Mouse (Mus musculus) CH12F3 (cell line): ENCODE data around the gene Mosmo.
"Not testable (repeated sequence)": the region's sequence is repeated elsewhere in the genome, so short reads cannot be mapped to it uniquely, and the experiment has no call there.

Experiments
- in situ Hi-C: fragments of 300-500 bp; cut with MboI; formaldehyde crosslinking; loops from 2 replicates; pipeline ENCODE4 v1.14.3; 2020; ENCODE audit warnings: low sequenced_read_pairs

Gene Mosmo

GRCm38 (mm10) chr7:120699586-120699985 is 22.2 kb downstream of the Mosmo start:
- in situ Hi-C loops: no loop called here

GRCm38 (mm10) chr7:120703888-120704287 is 26.5 kb downstream of the Mosmo start:
- in situ Hi-C loops: no loop called here

DNA sequence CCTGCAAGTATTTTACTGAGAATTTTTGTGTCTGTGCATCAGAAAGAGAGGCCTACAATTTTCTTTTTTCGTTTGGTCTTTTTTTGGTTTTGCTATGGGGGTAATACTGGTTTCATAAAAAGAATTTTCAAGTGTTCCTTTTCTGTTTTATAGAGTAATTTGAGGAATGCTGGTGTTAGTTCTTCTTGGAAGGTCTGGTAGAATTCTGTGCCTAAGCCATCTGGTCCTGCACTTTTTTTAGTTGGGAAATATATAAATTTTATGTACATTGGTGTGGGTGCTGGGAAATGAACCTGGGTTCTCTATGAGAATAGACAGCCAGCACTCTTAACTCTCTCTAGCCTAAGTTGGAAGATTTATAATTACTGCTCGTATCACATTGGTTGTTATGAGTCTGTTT is 34.7 kb downstream of the Mosmo start:
- in situ Hi-C loops: no loop called here

DNA sequence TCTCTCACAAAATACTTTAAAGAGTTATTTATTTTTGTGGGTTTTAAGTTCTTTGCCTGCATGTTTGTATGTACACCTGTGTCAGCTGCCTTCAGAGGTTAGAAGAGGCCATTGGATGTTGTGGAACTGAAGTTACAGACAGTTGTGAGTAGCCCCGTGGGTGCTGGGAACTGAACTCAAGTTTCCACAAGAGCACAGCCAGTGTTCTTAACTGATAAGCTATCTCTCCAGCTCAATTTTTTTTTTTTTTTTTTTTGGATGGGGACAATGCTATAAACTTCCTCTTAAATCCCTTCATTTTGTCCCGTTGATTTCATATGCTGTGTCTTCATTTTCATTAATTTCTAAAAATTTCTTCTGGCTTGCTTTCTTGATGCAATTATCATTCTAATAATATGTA is 35.8 kb downstream of the Mosmo start:
- in situ Hi-C loops: no loop called here

DNA sequence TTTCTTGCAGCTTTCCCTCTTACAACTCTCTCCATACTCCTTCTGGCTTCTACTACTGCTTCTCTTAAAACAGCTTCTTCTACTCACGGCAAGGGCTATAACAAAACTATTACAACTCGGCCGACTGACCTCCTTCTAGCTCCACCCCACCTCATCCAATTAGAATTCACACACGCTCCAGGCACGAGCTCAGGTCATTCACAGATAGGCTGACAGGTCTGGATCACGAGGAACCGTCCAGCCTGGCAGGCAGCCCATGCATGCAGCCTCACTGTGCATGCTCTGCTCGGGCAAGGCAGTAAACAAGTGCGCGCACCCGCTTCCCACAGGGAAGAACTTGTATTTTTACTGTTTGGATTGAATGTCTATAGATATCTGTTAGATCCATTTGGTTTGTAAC is 36.5 kb downstream of the Mosmo start:
- in situ Hi-C loops: not testable (repeated sequence)

DNA sequence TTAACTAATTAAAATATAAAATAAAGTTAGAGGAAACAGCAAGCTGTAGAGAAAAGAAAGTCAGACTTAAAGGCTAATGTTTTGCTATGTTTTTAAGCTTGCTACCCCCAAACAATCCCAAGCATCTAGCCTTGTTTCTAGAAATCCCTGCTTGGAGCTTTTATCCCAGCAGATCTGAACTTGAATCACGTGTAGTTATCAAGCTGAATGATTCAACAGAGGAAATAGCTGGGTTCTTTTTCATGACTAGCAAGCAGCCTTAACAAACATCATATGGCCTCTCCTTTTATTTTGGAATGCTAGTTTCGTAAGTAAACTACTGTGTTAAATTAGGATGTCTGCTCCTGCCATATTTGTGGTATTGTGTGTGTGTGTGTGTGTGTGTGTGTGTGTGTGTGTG is 39.8 kb downstream of the Mosmo start:
- in situ Hi-C loops: no loop called here

DNA sequence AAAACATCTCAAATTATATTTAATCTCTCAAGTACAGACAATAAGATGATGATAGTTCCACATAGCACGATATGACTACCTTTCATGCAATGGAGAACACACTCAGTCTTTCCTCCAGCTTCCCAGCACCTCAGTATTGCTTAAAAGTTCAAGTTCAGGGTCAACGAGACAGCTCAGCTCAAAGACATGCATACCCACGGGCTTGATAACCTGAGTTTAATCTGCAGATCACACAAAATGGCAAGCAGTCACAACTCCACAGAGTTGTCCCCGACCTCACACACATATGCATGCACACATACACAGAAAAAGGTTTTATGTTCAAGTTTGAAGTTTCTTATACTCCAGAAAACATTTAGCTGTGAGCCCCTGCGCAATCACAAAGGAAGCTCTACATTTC is 43.6 kb downstream of the Mosmo start:
- in situ Hi-C loops: no loop called here

DNA sequence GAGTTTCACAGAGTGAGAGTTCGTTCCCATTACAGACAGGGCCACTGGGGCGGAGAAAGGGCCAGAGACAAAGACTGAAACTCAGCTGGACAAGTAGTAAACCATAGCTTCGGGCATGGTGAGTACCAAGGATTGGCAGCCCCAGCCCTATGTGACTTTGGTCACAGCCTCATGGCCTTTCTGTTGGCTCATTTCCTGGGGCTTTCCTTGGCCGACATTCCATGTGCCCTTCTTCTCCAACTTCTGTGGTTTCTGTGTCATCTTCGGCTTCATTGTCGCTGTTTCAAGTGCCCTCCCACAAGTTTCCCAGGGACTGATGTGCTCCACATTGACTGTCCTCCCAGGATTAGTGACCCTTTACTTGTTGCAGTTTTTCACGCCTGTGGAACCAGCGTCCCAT is 44.0 kb downstream of the Mosmo start:
- in situ Hi-C loops: no loop called here

- in situ Hi-C loops: no loop called here
These were observed 44.6 kb downstream of the Mosmo start for GRCm38 (mm10) chr7:120722063-120722462.

GRCm38 (mm10) chr7:120722839-120723278 is 45.4 kb downstream of the Mosmo start:
- in situ Hi-C loops: no loop called here

GRCm38 (mm10) chr7:120727581-120727980 is 50.2 kb downstream of the Mosmo start:
- in situ Hi-C loops: no loop called here

GRCm38 (mm10) chr7:120729635-120730034 is 52.2 kb downstream of the Mosmo start:
- in situ Hi-C loops: no loop called here

DNA sequence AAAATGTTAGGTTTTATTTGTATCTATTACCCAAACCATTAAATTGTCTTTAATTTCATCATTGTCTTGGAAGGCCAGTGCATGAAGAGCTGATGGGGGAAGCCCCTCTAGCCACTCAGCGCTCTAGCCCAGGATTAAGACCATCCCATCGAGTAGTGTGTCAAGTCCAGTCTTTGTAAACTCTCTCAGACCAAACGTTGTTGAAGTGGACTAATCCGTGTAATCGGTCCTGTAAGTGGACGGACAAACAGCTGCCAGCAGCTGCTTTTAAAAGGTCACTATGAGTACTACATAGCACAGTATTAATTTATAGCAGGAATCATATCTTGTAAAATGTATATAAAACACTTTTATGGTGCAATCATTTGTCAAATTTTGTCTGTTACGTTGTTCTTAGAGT is 55.5 kb downstream of the Mosmo start:
- in situ Hi-C loops: no loop called here

GRCm38 (mm10) chr7:120739018-120739417 is 61.6 kb downstream of the Mosmo start, which contains the start of gene Vwa3a:
Gene Vwa3a (plus strand): TSS chr7:120739318.
- in situ Hi-C loops: no loop called here

DNA sequence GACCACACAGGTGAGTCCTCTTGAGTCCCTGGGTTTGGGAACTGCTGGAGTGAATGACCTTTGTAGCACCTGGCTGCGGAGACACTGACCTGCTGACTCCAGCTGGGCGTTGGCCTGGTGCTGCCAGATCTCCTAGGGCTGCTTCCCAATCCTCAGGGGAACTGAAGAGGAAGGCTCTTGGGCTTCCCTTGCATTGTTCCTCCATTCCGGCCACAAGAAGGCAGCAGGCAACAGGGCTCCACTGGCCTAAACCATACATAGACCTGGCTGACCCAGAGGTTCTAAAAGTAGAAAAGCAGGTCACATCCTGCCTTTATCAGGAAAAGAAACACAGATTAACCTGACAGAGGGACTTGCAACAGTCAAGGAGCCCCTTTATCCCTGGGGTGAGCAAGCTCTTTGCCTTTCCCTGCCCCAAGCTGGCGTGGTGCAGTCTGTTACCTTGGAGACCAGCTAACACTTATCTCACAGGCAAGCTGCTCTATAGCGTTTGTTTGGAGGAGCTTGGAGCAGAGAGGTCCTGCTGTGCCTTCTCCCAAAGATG is 62.2 kb downstream of the Mosmo start:
- in situ Hi-C loops: no loop called here

- in situ Hi-C loops: no loop called here
These were observed 66.2 kb downstream of the Mosmo start for GRCm38 (mm10) chr7:120743366-120744351.

DNA sequence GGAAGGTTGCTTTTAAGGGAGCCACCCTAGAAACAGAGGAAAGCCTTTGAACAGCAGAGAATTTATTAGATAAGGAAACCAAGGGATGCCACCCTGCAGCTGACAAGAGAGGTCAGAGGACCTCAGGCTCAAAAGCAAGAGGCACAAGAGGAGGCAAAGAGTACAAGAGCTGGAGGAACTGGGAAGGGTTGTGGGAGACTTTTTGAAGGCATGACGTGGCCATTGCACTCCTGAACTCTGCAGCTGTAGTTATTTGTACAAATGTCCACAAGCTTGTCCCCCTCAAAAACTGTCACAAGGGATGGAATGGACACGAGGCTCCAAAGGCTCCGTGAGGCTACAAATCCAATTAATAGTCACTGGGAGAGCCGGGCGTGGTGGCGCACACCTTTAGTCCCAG is 67.2 kb downstream of the Mosmo start:
- in situ Hi-C loops: no loop called here

- in situ Hi-C loops: no loop called here
These were observed 68.6 kb downstream of the Mosmo start for GRCm38 (mm10) chr7:120746029-120746428.

GRCm38 (mm10) chr7:120746821-120747220 is 69.4 kb downstream of the Mosmo start:
- in situ Hi-C loops: no loop called here

DNA sequence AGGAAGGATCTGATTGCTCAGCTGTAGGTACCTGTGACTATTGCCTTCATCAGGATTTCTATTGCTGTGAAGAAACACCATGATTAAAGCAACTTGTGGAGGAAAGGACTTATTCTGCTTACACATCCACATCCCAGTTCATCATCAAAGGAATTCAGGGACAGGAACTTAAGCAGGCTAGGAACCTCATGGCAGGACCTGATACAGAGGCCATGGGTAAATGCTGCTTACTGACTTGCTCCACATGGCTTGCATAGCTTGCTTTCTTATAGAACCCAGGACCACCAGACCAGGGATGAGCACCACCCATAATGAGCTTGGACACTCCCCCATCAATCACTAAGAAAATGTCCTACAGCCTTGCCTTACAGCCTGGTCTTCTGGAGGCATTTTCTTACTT is 71.1 kb downstream of the Mosmo start:
- in situ Hi-C loops: no loop called here

GRCm38 (mm10) chr7:120751330-120751729 is 73.9 kb downstream of the Mosmo start:
- in situ Hi-C loops: no loop called here

- in situ Hi-C loops: no loop called here
These were observed 74.5 kb downstream of the Mosmo start for GRCm38 (mm10) chr7:120751906-120752305.
